Mouse (Mus musculus): ENCODE data around the gene Ppil4.

The Ppil4 gene

DNA sequence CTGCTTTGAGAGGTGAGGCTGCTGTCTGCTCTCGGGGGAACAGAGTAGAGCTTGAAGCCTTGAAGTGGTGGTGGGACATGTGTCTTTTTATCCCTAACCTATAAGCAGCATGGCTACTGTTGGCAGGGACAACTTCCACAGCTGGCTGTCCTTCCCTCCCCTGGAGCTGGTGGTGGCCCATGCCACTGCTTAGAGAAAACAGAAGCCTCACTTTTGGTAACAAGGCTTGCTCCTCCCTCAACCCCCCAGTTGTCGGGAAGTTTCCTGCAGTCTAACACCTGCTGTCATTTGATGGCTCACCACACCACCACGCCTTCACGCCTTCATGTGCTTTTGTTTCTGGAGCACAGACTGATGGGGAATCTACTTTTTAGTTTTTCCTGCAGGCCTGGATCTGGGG is 51.5 kb downstream of the Ppil4 start:
- in situ Hi-C loops (cut with MboI; ENCODE audit: low pct_unique_long_range_greater_than_20kb in 1 of 2, low sequenced_read_pairs in 2 of 2, unreplicated experiment in 1 of 2), result no loop called here

DNA sequence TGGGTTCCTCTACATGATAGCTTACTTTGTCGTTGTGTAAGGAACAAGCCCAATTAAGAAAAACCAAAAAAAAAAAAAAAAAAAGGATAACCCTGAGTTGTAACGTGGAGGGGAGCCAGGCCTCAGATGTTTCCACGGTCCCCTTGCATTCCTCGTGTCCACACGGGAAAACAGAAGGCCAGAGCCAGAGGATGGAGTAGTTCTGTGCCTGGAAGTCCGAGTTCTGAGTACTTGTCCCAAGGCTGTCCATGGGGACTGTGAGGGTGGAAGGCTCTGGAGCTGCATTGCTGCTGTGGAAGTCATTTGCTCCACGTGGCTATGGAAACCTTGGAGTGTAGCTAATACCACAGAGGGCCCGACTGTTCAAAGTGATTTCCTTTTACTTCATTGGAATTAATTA is 52.4 kb downstream of the Ppil4 start:
- in situ Hi-C loops (cut with MboI; ENCODE audit: low pct_unique_long_range_greater_than_20kb in 1 of 2, low sequenced_read_pairs in 2 of 2, unreplicated experiment in 1 of 2), result no loop called here

DNA sequence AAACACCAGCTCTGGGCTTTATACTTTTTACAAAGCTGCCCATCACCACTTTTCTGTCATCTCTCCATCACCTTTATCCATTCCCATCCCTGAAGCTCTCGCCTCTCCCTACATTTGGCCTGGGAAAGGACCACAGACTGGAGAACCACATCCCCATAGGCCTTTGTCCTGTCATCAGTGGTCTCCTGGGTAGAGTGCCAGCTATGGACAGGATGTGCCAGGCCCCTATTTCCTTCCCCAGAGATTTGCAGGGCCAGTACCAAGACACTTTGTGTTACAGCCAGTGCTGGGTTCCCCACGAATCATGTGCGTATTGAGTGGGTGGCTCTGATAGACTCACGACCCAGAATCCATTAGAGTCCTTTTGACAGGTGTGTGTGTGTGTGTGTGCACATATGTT is 53.3 kb downstream of the Ppil4 start:
- in situ Hi-C loops (cut with MboI; ENCODE audit: low pct_unique_long_range_greater_than_20kb in 1 of 2, low sequenced_read_pairs in 2 of 2, unreplicated experiment in 1 of 2), result no loop called here

DNA sequence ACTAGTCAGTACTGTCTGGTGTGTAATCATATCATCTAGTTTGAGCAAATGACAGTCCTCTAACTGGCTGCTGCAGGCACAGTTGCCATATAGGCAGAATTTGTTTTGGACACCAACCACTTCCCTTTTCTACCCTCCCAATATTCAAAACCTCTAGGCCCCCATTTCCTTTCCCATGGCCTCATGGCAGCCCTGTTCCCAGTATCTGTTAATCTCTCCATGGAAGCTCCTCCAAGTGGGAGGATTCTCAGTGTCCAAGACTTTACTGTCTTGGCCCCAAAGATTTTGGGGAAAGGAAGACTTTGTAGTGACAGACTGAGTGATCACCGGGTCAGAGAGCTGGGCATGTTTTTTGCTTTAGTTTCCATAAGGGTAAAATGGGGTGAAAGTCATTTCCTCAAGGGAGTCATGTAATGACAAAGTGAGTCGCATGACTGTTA is 54.5 kb downstream of the Ppil4 start:
- in situ Hi-C loops (cut with MboI; ENCODE audit: low pct_unique_long_range_greater_than_20kb in 1 of 2, low sequenced_read_pairs in 2 of 2, unreplicated experiment in 1 of 2), result no loop called here

GRCm38 (mm10) chr10:7851891-7852290 is 59.2 kb downstream of the Ppil4 start:
- in situ Hi-C loops (cut with MboI; ENCODE audit: low pct_unique_long_range_greater_than_20kb in 1 of 2, low sequenced_read_pairs in 2 of 2, unreplicated experiment in 1 of 2), result no loop called here

DNA sequence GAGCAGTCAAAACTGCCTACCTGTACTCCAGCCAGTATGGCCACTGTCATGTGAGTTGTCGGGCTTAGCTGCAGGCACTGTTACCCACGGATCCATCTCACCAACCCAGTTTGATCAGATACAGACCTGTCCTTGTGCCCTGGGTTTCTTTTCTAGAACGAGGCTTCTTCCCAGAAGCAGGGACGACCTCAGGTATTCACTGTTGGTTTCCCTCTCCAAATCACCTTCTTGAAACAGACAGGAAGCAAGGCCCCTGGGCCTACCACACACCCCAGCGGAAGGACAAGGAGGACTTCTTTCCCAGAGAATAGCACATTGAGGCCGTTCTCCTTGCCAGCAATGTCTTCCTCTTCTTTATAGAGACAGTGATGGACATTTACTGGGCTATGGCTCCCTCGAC is 67.8 kb downstream of the Ppil4 start:
- in situ Hi-C loops (cut with MboI; ENCODE audit: low pct_unique_long_range_greater_than_20kb in 1 of 2, low sequenced_read_pairs in 2 of 2, unreplicated experiment in 1 of 2), result no loop called here

- in situ Hi-C loops (cut with MboI; ENCODE audit: low pct_unique_long_range_greater_than_20kb in 1 of 2, low sequenced_read_pairs in 2 of 2, unreplicated experiment in 1 of 2), result no loop called here
Observed at GRCm38 (mm10) chr10:7861259-7861936, 68.7 kb downstream of the Ppil4 start.

GRCm38 (mm10) chr10:7861937-7862657 is 69.4 kb downstream of the Ppil4 start:
- in situ Hi-C loops (cut with MboI; ENCODE audit: low pct_unique_long_range_greater_than_20kb in 1 of 2, low sequenced_read_pairs in 2 of 2, unreplicated experiment in 1 of 2), result no loop called here

GRCm38 (mm10) chr10:7863411-7863810 is 70.7 kb downstream of the Ppil4 start:
- in situ Hi-C loops (cut with MboI; ENCODE audit: low pct_unique_long_range_greater_than_20kb in 1 of 2, low sequenced_read_pairs in 2 of 2, unreplicated experiment in 1 of 2), result no loop called here

- in situ Hi-C loops (cut with MboI; ENCODE audit: low pct_unique_long_range_greater_than_20kb in 1 of 2, low sequenced_read_pairs in 2 of 2, unreplicated experiment in 1 of 2), result no loop called here
Observed at GRCm38 (mm10) chr10:7864184-7864583, 71.5 kb downstream of the Ppil4 start.

DNA sequence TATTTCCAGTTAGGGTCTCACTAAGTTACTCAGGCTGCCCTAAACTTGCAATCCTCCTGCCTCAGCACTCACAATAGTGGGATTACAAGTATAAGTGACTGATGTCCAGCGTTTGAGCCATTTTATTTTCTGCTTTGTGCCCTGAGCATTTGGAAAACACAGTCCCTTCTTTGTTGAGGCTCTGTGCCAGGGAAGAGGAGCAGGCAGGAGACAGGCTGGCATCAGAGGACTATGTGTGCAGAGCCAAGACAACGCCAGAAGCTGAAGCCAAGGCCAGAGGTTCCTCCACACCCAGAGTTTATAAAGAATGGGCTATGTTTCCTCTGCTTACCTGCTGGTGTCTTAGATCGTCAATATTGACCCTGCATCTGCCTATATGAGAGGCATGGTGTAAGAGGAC is 72.1 kb downstream of the Ppil4 start:
- in situ Hi-C loops (cut with MboI; ENCODE audit: low pct_unique_long_range_greater_than_20kb in 1 of 2, low sequenced_read_pairs in 2 of 2, unreplicated experiment in 1 of 2), result no loop called here

GRCm38 (mm10) chr10:7866762-7867665 is 74.3 kb downstream of the Ppil4 start:
- in situ Hi-C loops (cut with MboI; ENCODE audit: low pct_unique_long_range_greater_than_20kb in 1 of 2, low sequenced_read_pairs in 2 of 2, unreplicated experiment in 1 of 2), result no loop called here

DNA sequence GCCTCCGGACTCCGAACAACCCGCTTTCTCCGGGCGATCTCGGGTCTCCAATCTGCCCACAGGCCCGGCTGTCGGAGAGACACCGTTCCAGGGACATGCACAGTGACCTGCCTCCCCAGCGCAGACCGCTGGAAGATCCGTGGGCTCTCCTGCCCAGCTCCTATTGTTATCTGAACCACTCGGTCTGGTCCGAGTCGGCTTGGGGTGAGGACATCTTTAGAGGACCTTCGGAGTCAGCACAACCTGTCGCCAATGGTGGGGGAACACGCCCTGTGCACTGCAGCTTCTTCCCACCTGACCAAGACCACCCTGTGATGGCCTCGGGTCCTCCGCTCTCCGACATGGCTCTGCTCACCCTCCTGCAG is 75.0 kb downstream of the Ppil4 start:
- in situ Hi-C loops (cut with MboI; ENCODE audit: low pct_unique_long_range_greater_than_20kb in 1 of 2, low sequenced_read_pairs in 2 of 2, unreplicated experiment in 1 of 2), result no loop called here

GRCm38 (mm10) chr10:7869746-7870145 is 77.1 kb downstream of the Ppil4 start:
- in situ Hi-C loops (cut with MboI; ENCODE audit: low pct_unique_long_range_greater_than_20kb in 1 of 2, low sequenced_read_pairs in 2 of 2, unreplicated experiment in 1 of 2), result no loop called here

DNA sequence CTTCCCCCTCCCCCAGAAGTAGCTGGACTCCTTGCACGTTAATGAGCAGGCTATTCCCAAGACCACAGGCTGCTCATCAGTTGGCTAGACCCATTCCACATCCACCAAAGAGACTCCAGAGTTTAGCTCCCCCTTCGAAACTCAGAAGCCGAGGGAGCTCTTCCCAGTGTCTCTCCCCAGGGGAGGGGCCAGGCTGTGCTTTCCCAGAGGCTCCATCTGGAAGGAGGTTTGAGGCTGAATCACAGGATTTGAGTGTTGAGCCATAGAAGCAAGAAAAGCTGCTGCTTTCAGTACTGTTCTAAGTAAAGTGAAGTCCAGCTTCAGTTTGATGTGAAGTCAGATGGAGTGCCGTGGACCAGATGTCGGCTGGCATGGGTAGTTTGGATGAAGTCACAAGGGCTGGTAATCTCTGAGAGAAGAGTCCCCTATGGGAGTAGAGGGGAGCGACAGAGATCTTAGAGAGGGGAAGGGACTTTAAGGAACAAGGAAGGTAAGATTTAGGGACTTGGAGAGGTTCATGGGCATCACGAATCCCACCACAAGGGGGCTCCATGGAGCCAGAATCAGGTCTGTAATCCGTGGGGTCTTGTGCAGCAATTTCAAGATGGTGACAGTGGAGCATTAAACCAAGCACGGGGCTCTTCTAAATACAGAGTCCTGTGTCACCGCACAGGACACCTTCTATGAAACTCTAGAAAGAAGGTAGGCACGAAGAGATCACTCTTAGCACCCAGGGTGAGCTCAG is 78.1 kb downstream of the Ppil4 start:
- in situ Hi-C loops (cut with MboI; ENCODE audit: low pct_unique_long_range_greater_than_20kb in 1 of 2, low sequenced_read_pairs in 2 of 2, unreplicated experiment in 1 of 2), result no loop called here

- in situ Hi-C loops (cut with MboI; ENCODE audit: low pct_unique_long_range_greater_than_20kb in 1 of 2, low sequenced_read_pairs in 2 of 2, unreplicated experiment in 1 of 2), result no loop called here
Observed at GRCm38 (mm10) chr10:7871381-7872020, 78.8 kb downstream of the Ppil4 start.

Measured in mouse embryonic stem cell (cell line).